8 mouse cellular contexts compared by ENCODE assay signal in genomic region chr3:88467116-88467824, GRCm38 (mm10). TPM values are rescaled to one million over a fixed set of nuclear protein-coding genes. Genes with fewer than 3 reads are reported as not detected.
DNase-seq lines count a peak whose midpoint lies in the region; ATAC-seq and TF ChIP-seq lines count a peak whose summit lies in the region.

No protein-coding gene starts in this region.

- 28% methylated on average over 16 of the region's 16 CpGs for WGBS in hindbrain, embryonic 16.5 days

- ATAC-seq in Patski: peak; percentile 71
- peak; percentile 94 for ATAC-seq in hindbrain, embryonic 16.5 days

- H3K36me3 ChIP-seq in hindbrain, embryonic 16.5 days (ENCODE audit: control insufficient read depth, insufficient read depth, low read length): no peaks in the 10 kb centered on the region

- H3K27me3 ChIP-seq in Patski: no peaks in the 10 kb centered on the region
- no peaks in the 10 kb centered on the region for H3K27me3 ChIP-seq in hindbrain, embryonic 16.5 days (replicated peaks; ENCODE audit: control insufficient read depth, insufficient read depth, low read length)

- no peak overlapping the region for H3K4me2 ChIP-seq in hindbrain, embryonic 16.5 days (ENCODE audit: low read length)

- intact Hi-C loops in gastrocnemius, adult 2 months (cut with DNase I): loop anchor here (1.0 to 5.0 kb wide), 2 partner anchors 40 to 60 kb away; partner anchors contain the start of gene Slc25a44

- CTCF ChIA-PET in Patski (lab: Charles Lee): interaction anchor here (0.6 to 10.9 kb wide), 24 partner anchors 9 to 133 kb away, joined by 3 to 295 read pairs (median 7); partner anchors contain the start of genes Pmf1 and Slc25a44

- in situ Hi-C loops in Patski (cut with MboI; ENCODE audit: low pct_unique_long_range_greater_than_20kb): no loop called here

- H3K4me1 ChIP-seq in hindbrain, embryonic 16.5 days (ENCODE audit: control insufficient read depth, insufficient read depth, low read depth, low read length): peaks cover 2% of the 10 kb centered on the region; the same call in 1 of the 2 replicates

- H3K4me3 ChIP-seq in gastrocnemius, adult 2 months: no peak overlapping the region
- no peak overlapping the region for H3K4me3 ChIP-seq in hindbrain, embryonic 16.5 days (ENCODE audit: low read length)

- no peak for DNase-seq in Patski (ENCODE audit: low read depth, low spot score)
- peak; percentile 95 to 98 for DNase-seq in cerebellum, postnatal 14 days
- DNase-seq in gastrocnemius, adult 2 months: peak; percentile 92
- peak; percentile 77 for DNase-seq in left cerebral cortex, adult 11 months (ENCODE audit: low spot score)
- DNase-seq in lung, postnatal 36 days: peak; percentile 94
- DNase-seq in retina, embryonic 14.5 days (ENCODE audit: low spot score): peak; percentile 97
- peak; percentile 82 to 88 for DNase-seq in thymus, postnatal 36 days

- no peak overlapping the region for H3K27ac ChIP-seq in gastrocnemius, adult 2 months
- H3K27ac ChIP-seq in hindbrain, embryonic 16.5 days (ENCODE audit: low read depth, low read length): no peak overlapping the region

- peak; percentile 97 for TF ChIP-seq CTCF in Patski (IDR thresholded peaks at IDR 0.05)
- TF ChIP-seq CTCF in gastrocnemius, adult 2 months (IDR thresholded peaks at IDR 0.05): peak; percentile 95

- POLR2A ChIA-PET in Patski (lab: Charles Lee): interaction anchor here (0.6 to 3.6 kb wide), 3 partner anchors 27 to 83 kb away, joined by 4 to 30 read pairs (median 8); partner anchors contain the start of gene Pmf1

- no peaks in the 10 kb centered on the region for H3K9me3 ChIP-seq in hindbrain, embryonic 16.5 days (ENCODE audit: control insufficient read depth, low read length)

- peak overlapping the region; percentile 48 for H3K9ac ChIP-seq in hindbrain, embryonic 16.5 days (ENCODE audit: low read depth, low read length)

RNA-seq across cellular contexts. Expression of gene Sema4a, which starts 6.3 kb away (rescaled TPM):
- polyA plus RNA-seq in Patski (2021): 6.6 TPM
- total RNA-seq in gastrocnemius, adult 2 months (2021): 1 to 10 TPM; 1.2 to 1.8 TPM
- polyA plus RNA-seq in hindbrain, embryonic 16.5 days (2015; fragmentation: Nextera tagmentation; extraction: Ambion mirVana): 32.3 and 32.8 TPM in 2 replicates

RNA-seq across cellular contexts. Expression of gene Slc25a44, which starts 42.3 kb away (rescaled TPM):
- 42.6 TPM for polyA plus RNA-seq in Patski (2021)
- 10 to 100 TPM; 16.1 to 18.5 TPM for total RNA-seq in gastrocnemius, adult 2 months (2021)
- polyA plus RNA-seq in hindbrain, embryonic 16.5 days (2015; fragmentation: Nextera tagmentation; extraction: Ambion mirVana): 40.3 and 42.3 TPM in 2 replicates

RNA-seq across cellular contexts. Expression of gene Lmna, which starts 42.5 kb away (rescaled TPM):
- polyA plus RNA-seq in Patski (2021): 401 TPM
- total RNA-seq in gastrocnemius, adult 2 months (2021): 10 to 100 TPM; 67.5 to 82.5 TPM
- 62.3 and 70.4 TPM in 2 replicates for polyA plus RNA-seq in hindbrain, embryonic 16.5 days (2015; fragmentation: Nextera tagmentation; extraction: Ambion mirVana)

RNA-seq across cellular contexts. Expression of gene Pmf1, which starts 57.1 kb away (rescaled TPM):
- polyA plus RNA-seq in Patski (2021): 80.1 TPM
- 10 to 100 TPM; 16.2 to 19.7 TPM for total RNA-seq in gastrocnemius, adult 2 months (2021)
- 30.6 and 34.4 TPM in 2 replicates for polyA plus RNA-seq in hindbrain, embryonic 16.5 days (2015; fragmentation: Nextera tagmentation; extraction: Ambion mirVana)
